In genomic region chr17:29548994-29549393, GRCm38 (mm10) we compare ENCODE assay signal across 7 mouse cellular contexts. TPM values are rescaled to one million over a fixed set of nuclear protein-coding genes. Genes with fewer than 3 reads are reported as not detected.
DNase-seq lines count a peak whose midpoint lies in the region; ATAC-seq and TF ChIP-seq lines count a peak whose summit lies in the region.

No protein-coding gene starts in this region.

- no peak for DNase-seq in testis, postnatal 14 days (ENCODE audit: low spot score)
- no peak for DNase-seq in hindbrain, embryonic 10.5 days (ENCODE audit: low spot score)
- no peak for DNase-seq in urinary bladder, postnatal 10 days (ENCODE audit: low spot score)
- DNase-seq in gastrocnemius, postnatal 25 days = no peak

- no peak overlapping the region for H3K27ac ChIP-seq in testis, adult 2 months (ENCODE audit: control insufficient read depth, insufficient read depth, low read depth, low read length)
- H3K27ac ChIP-seq in hindbrain, embryonic 10.5 days = peak overlapping the region; percentile 96; the same call in 1 of the 2 replicates
- H3K27ac ChIP-seq in macrophage = no peak overlapping the region

- H3K4me1 ChIP-seq in testis, adult 2 months (ENCODE audit: control insufficient read depth, insufficient read depth, low read length) = peaks cover 5% of the 10 kb centered on the region
- H3K4me1 ChIP-seq in hindbrain, embryonic 10.5 days (replicated peaks) = peaks cover 28% of the 10 kb centered on the region

- H3K4me3 ChIP-seq in testis, adult 2 months (ENCODE audit: control insufficient read depth, low read depth, low read length) = peak overlapping the region; percentile 62; the same call in 1 of the 2 replicates
- H3K4me3 ChIP-seq in hindbrain, embryonic 10.5 days = peak overlapping the region; percentile 99
- H3K4me3 ChIP-seq in macrophage (ENCODE audit: inconsistent target) = peak overlapping the region; percentile 18; the same call in 1 of the 2 replicates

- WGBS in hindbrain, embryonic 10.5 days = 54% methylated on average over 8 of the region's 8 CpGs
- WGBS in macrophage (ENCODE audit: missing documents) = 4% methylated on average over 8 of the region's 8 CpGs

- no peaks in the 10 kb centered on the region for H3K27me3 ChIP-seq in testis, adult 2 months (ENCODE audit: control insufficient read depth, insufficient read depth, low read length)
- no peaks in the 10 kb centered on the region for H3K27me3 ChIP-seq in hindbrain, embryonic 10.5 days (ENCODE audit: insufficient read depth, poor library complexity, severe bottlenecking)

- TF ChIP-seq CTCF in testis, adult 2 months (IDR thresholded peaks at IDR 0.05; ENCODE audit: control insufficient read depth, insufficient read depth, insufficient replicate concordance, low read depth, low read length) = no peak

- H3K9me3 ChIP-seq in hindbrain, embryonic 10.5 days = no peaks in the 10 kb centered on the region

- H3K79me2 ChIP-seq in macrophage (ENCODE audit: inconsistent target) = peaks cover 30% of the 10 kb centered on the region; the same call in 1 of the 2 replicates

- ATAC-seq in activated CD4-positive, CD25-positive, alpha-beta regulatory T cell, adult 4 months = no peak

- H3K36me3 ChIP-seq in testis, adult 2 months (ENCODE audit: control insufficient read depth, insufficient read depth, low read length) = no peaks in the 10 kb centered on the region
- no peaks in the 10 kb centered on the region for H3K36me3 ChIP-seq in hindbrain, embryonic 10.5 days
- H3K36me3 ChIP-seq in macrophage (ENCODE audit: inconsistent target) = no peaks in the 10 kb centered on the region

- no peak for TF ChIP-seq POLR2A in testis, adult 2 months (IDR thresholded peaks at IDR 0.05; ENCODE audit: control insufficient read depth, low read depth, low read length)

RNA-seq across cellular contexts. Expression of gene Gm17657, which starts 0.4 kb away (rescaled TPM):
- 18.6 and 21.1 TPM in 2 replicates for polyA plus RNA-seq in testis, adult 2 months (2012; rRNA removed)
- polyA plus RNA-seq in hindbrain, embryonic 10.5 days (2016; fragmentation: Nextera tagmentation; extraction: Ambion mirVana) = not detected in 2 replicates
- total RNA-seq in macrophage (2018; cell fraction: chromatin; rRNA removed) = not detected
- not detected for total RNA-seq in macrophage (2018; cell fraction: cytosol; rRNA removed)
- total RNA-seq in macrophage (2018; cell fraction: nucleus; rRNA removed) = not detected
- not detected in 3 replicates for polyA plus RNA-seq in macrophage (2018)
- polyA plus RNA-seq in activated CD4-positive, CD25-positive, alpha-beta regulatory T cell, adult 4 months (2017; shearing (Covaris generic)) = under 1 TPM in 1 of 2 experiments, not detected in 1; 0.29 TPM
- total RNA-seq in gastrocnemius, postnatal 25 days (2021) = not detected

RNA-seq across cellular contexts. Expression of gene Tbc1d22b, which starts 0.6 kb away (rescaled TPM):
- polyA plus RNA-seq in testis, adult 2 months (2012; rRNA removed) = 26.0 and 26.5 TPM in 2 replicates
- polyA plus RNA-seq in hindbrain, embryonic 10.5 days (2016; fragmentation: Nextera tagmentation; extraction: Ambion mirVana) = 20.5 and 21.3 TPM in 2 replicates
- 10 to 100 TPM in 21 of 26 experiments, 1 to 10 TPM in 5; 6.5 to 29.7 (median 17.4) TPM for total RNA-seq in macrophage (2018; cell fraction: chromatin; rRNA removed)
- total RNA-seq in macrophage (2018; cell fraction: cytosol; rRNA removed) = 10 to 100 TPM; 10.6 to 17.1 (median 15.1) TPM
- 10 to 100 TPM in 22 of 26 experiments, 1 to 10 TPM in 4; 7.9 to 31.3 (median 17.4) TPM for total RNA-seq in macrophage (2018; cell fraction: nucleus; rRNA removed)
- polyA plus RNA-seq in macrophage (2018) = 9.9 to 13.7 TPM (median 10.5 TPM) in 3 replicates
- polyA plus RNA-seq in activated CD4-positive, CD25-positive, alpha-beta regulatory T cell, adult 4 months (2017; shearing (Covaris generic)) = 10 to 100 TPM; 11.5 to 14.2 TPM
- 1 to 10 TPM; 8.1 to 8.5 TPM for total RNA-seq in gastrocnemius, postnatal 25 days (2021)

RNA-seq across cellular contexts. Expression of gene Tmem217, which starts 3.2 kb away (rescaled TPM):
- 312 and 396 TPM in 2 replicates for polyA plus RNA-seq in testis, adult 2 months (2012; rRNA removed)
- 1.3 and 2.5 TPM in 2 replicates for polyA plus RNA-seq in hindbrain, embryonic 10.5 days (2016; fragmentation: Nextera tagmentation; extraction: Ambion mirVana)
- total RNA-seq in macrophage (2018; cell fraction: chromatin; rRNA removed) = under 1 TPM in 1 of 26 experiments, not detected in 25; 0.45 TPM
- total RNA-seq in macrophage (2018; cell fraction: cytosol; rRNA removed) = 1 to 10 TPM in 1 of 26 experiments, under 1 TPM in 22, not detected in 3; 0.18 to 1.1 (median 0.40) TPM
- total RNA-seq in macrophage (2018; cell fraction: nucleus; rRNA removed) = under 1 TPM in 4 of 26 experiments, not detected in 22; 0.45 to 0.79 (median 0.69) TPM
- 0.67 TPM in 1 of 3 replicates, not detected in the others for polyA plus RNA-seq in macrophage (2018)
- polyA plus RNA-seq in activated CD4-positive, CD25-positive, alpha-beta regulatory T cell, adult 4 months (2017; shearing (Covaris generic)) = 1 to 10 TPM in 1 of 2 experiments, under 1 TPM in 1; 0.57 to 2.0 TPM
- total RNA-seq in gastrocnemius, postnatal 25 days (2021) = not detected

RNA-seq across cellular contexts. Expression of gene Pim1, which starts 58.4 kb away (rescaled TPM):
- polyA plus RNA-seq in testis, adult 2 months (2012; rRNA removed) = 87.2 and 99.7 TPM in 2 replicates
- 25.0 and 30.5 TPM in 2 replicates for polyA plus RNA-seq in hindbrain, embryonic 10.5 days (2016; fragmentation: Nextera tagmentation; extraction: Ambion mirVana)
- total RNA-seq in macrophage (2018; cell fraction: chromatin; rRNA removed) = 1,000 to 10,000 TPM in 6 of 26 experiments, 100 to 1,000 TPM in 19, 10 to 100 TPM in 1; 95.1 to 1,355 (median 578) TPM
- total RNA-seq in macrophage (2018; cell fraction: cytosol; rRNA removed) = 1,000 to 10,000 TPM in 3 of 26 experiments, 100 to 1,000 TPM in 21, 10 to 100 TPM in 2; 64.1 to 1,333 (median 331) TPM
- total RNA-seq in macrophage (2018; cell fraction: nucleus; rRNA removed) = 1,000 to 10,000 TPM in 10 of 26 experiments, 100 to 1,000 TPM in 15, 10 to 100 TPM in 1; 94.8 to 1,462 (median 879) TPM
- 30.0 to 53.7 TPM (median 48.6 TPM) in 3 replicates for polyA plus RNA-seq in macrophage (2018)
- polyA plus RNA-seq in activated CD4-positive, CD25-positive, alpha-beta regulatory T cell, adult 4 months (2017; shearing (Covaris generic)) = 100 to 1,000 TPM; 291 to 376 TPM
- 10 to 100 TPM; 11.1 to 17.5 TPM for total RNA-seq in gastrocnemius, postnatal 25 days (2021)

Comparison
In these comparisons a context has a peak if more than half of its experiments do, and no peak if none do; other contexts are left out.
1. H3K4me3 ChIP-seq: peak in every context shown above with its lines; median percentile 99 in hindbrain, embryonic 10.5 days; 62 in testis, adult 2 months; 18 in macrophage.
2. RNA of gene Gm17657, which starts 0.4 kb away (polyA plus RNA-seq): 18.6 to 21.1 TPM in testis, adult 2 months; 0.29 TPM in activated CD4-positive, CD25-positive, alpha-beta regulatory T cell, adult 4 months, not detected in hindbrain, embryonic 10.5 days and not detected in macrophage; every median in the first group is over 10 times any median in the second.
3. RNA of gene Tmem217, which starts 3.2 kb away (polyA plus RNA-seq): 312 to 396 TPM in testis, adult 2 months; 1.3 to 2.5 TPM in hindbrain, embryonic 10.5 days, 0.57 to 2.0 TPM in activated CD4-positive, CD25-positive, alpha-beta regulatory T cell, adult 4 months and 0.67 TPM in macrophage; every median in the first group is over 10 times any median in the second.